Mouse (Mus musculus): ENCODE measurements at regions not wholly inside any gene's neighbourhood (a gene's known extent, or its start where the extent isn't known, plus 50 kb on each side); places are given as distances from the start of the nearest gene placed in this dataset.

DNA sequence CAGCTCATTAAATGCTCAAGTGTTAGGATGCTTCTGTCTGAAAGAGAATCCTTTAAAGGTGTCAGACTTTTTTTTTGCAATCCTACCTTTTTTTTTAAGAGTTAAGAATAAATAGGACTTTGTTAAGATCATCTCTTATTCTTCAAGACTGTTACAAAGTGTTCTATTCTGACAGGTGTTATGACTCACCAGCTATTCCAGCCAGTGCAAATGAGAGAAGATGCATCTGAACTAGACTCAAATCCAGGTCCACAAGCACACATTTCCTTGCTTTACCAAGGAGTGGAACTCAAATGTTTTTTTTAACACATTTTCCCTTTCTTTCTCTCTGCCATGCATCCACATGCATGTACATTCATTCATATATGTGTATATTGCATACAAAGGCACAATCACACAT lies 98.4 kb upstream of the Atp10a start:
- Histone ChIP-seq H3K4me2 (no peak overlapping the region), H3K4me3 (no peak overlapping the region), H3K27me3 (no peaks in the 10 kb centered on the region), H3K9ac (no peak overlapping the region), H3K4me1 (replicated peaks) (no peaks in the 10 kb centered on the region), H3K9me3 (replicated peaks) (no peaks in the 10 kb centered on the region), H3K27ac (no peak overlapping the region), H3K36me3 (no peaks in the 10 kb centered on the region)
- ATAC-seq (replicated peaks; ENCODE audit: insufficient number of reproducible peaks, insufficient read depth, low FRiP score, low read depth), result no peak

GRCm38 (mm10) chr7:58568807-58569206 lies 87.2 kb upstream of the Atp10a start:
- no peak overlapping the region for H3K27ac ChIP-seq
- H3K36me3 ChIP-seq, result no peaks in the 10 kb centered on the region
- no peaks in the 10 kb centered on the region for H3K4me1 ChIP-seq (replicated peaks)
- H3K4me3 ChIP-seq, result no peak overlapping the region
- no peaks in the 10 kb centered on the region for H3K9me3 ChIP-seq (replicated peaks)
- H3K4me2 ChIP-seq, result no peak overlapping the region
- no peak for ATAC-seq (replicated peaks; ENCODE audit: insufficient number of reproducible peaks, insufficient read depth, low FRiP score, low read depth)
- no peaks in the 10 kb centered on the region for H3K27me3 ChIP-seq
- WGBS, result 29% methylated on average over 2 of the region's 2 CpGs
- H3K9ac ChIP-seq, result no peak overlapping the region

DNA sequence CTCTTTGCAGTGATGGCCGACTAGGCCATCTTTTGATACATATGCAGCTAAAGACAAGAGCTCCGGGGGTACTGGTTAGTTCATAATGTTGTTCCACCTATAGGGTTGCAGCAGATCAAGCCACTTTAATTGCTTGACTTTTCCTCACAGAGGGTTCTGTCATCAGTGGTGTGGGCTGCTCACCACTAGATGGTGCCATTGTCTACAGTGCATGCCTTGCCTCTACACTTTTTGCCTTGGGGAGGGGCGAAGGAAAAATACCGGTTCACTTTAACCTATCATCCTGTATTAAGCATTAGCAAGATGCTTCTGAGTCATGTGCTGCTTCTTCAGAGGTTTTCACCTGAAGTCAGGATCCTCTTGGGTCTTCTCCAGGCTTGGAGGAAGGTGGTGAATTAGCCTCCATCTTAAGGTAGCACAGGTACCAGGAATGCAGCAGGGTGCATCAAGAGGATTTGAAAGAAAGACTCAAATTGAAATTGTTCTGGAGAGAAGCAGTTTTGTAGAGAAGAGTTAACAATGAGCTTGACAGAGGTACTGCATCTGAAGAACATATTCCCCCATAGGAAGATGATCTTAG lies 71.6 kb upstream of the Atp10a start:
- no peak overlapping the region for H3K4me2 ChIP-seq
- no peaks in the 10 kb centered on the region for H3K27me3 ChIP-seq
- no peak overlapping the region for H3K27ac ChIP-seq
- 26% methylated on average over 4 of the region's 4 CpGs for WGBS
- peaks cover 5% of the 10 kb centered on the region; the same call in 1 of the 2 replicates for H3K4me1 ChIP-seq (replicated peaks)
- H3K9ac ChIP-seq, result no peak overlapping the region
- no peak overlapping the region for H3K4me3 ChIP-seq
- no peak for ATAC-seq (replicated peaks; ENCODE audit: insufficient number of reproducible peaks, insufficient read depth, low FRiP score, low read depth)
- H3K9me3 ChIP-seq (replicated peaks), result no peaks in the 10 kb centered on the region
- H3K36me3 ChIP-seq, result no peaks in the 10 kb centered on the region

DNA sequence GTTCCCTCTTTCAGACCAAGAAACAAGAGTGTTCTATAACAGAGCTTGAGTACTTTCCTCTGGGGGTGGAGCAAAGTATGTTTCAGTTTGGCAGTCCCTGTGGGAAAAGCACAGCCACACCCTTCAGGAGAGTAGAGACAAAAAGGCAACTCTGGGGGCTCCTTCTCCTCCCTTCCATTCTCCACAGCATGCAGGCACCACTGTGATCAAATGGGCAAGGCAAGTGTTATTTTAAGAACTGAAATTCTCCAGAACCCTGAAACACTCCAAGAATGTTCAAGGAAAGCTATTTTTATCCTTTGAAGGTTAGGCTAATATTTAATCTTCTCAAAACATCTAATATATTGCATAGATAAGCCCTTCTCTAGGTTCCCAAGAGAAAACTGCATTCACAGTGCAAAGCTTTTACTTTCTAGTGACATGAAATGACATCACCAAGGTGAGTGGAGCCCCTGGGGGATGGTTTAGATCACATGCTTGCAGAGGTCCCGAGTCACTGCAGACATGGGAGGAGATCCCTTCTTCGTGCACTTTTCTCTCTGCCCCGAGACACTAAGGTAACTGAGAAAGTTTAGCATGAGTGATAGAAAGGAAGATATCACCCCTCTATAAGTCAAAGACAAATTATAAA lies 70.2 kb upstream of the Atp10a start:
- H3K9ac ChIP-seq, result no peak overlapping the region
- 41% methylated on average over 3 of the region's 3 CpGs for WGBS
- ATAC-seq (replicated peaks; ENCODE audit: insufficient number of reproducible peaks, insufficient read depth, low FRiP score, low read depth), result no peak
- H3K4me1 ChIP-seq (replicated peaks), result peaks cover 5% of the 10 kb centered on the region; the same call in 1 of the 2 replicates
- no peaks in the 10 kb centered on the region for H3K9me3 ChIP-seq (replicated peaks)
- no peaks in the 10 kb centered on the region for H3K27me3 ChIP-seq
- 0 out of 2 replicates have a peak overlapping the region, but pooled peaks have one; percentile 4 for H3K27ac ChIP-seq
- H3K4me2 ChIP-seq, result no peak overlapping the region
- no peaks in the 10 kb centered on the region for H3K36me3 ChIP-seq
- H3K4me3 ChIP-seq, result no peak overlapping the region

DNA sequence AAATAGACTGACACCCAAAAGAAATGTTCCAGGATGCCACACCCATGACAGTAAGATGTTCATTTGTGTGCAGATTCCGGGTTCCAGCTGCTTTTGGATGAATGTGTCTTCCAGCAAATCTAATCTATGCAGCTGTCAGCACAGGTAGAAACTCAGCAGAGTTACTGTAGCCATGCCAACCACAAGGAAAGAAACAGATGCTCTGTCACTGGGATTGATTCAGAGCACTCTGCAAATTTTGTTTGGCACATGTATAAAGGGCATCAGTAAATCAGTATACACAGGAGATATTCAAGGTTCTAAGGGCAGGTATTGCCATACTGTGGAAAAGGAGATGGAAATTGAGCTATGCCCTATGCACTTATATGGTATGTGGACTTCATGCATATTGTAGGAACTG lies 60.0 kb upstream of the Atp10a start:
- H3K9me3 ChIP-seq (replicated peaks), result no peaks in the 10 kb centered on the region
- WGBS, result 38% methylated on average over 1 of the region's 1 CpGs
- H3K27ac ChIP-seq, result no peak overlapping the region
- no peak overlapping the region for H3K9ac ChIP-seq
- no peak for ATAC-seq (replicated peaks; ENCODE audit: insufficient number of reproducible peaks, insufficient read depth, low FRiP score, low read depth)
- no peak overlapping the region for H3K4me3 ChIP-seq
- no peaks in the 10 kb centered on the region for H3K4me1 ChIP-seq (replicated peaks)
- no peak overlapping the region for H3K4me2 ChIP-seq
- H3K36me3 ChIP-seq, result no peaks in the 10 kb centered on the region
- H3K27me3 ChIP-seq, result no peaks in the 10 kb centered on the region
